Mouse (Mus musculus) thymus, postnatal 36 days (tissue): ENCODE measurements at regions not wholly inside any gene's neighbourhood (a gene's known extent, or its start where the extent isn't known, plus 50 kb on each side); places are given as distances from the start of the nearest gene placed in this dataset.
A peak's percentile ranks its signal among the peaks of the same experiment; 100 is the strongest.

ENCODE experiments used
- DNase-seq, 2 experiments: peaks; one replicate each; pipeline ENCODE4 v3.0.0; 2022; ENCODE audit warnings: mixed read lengths in 2 of 2

DNA sequence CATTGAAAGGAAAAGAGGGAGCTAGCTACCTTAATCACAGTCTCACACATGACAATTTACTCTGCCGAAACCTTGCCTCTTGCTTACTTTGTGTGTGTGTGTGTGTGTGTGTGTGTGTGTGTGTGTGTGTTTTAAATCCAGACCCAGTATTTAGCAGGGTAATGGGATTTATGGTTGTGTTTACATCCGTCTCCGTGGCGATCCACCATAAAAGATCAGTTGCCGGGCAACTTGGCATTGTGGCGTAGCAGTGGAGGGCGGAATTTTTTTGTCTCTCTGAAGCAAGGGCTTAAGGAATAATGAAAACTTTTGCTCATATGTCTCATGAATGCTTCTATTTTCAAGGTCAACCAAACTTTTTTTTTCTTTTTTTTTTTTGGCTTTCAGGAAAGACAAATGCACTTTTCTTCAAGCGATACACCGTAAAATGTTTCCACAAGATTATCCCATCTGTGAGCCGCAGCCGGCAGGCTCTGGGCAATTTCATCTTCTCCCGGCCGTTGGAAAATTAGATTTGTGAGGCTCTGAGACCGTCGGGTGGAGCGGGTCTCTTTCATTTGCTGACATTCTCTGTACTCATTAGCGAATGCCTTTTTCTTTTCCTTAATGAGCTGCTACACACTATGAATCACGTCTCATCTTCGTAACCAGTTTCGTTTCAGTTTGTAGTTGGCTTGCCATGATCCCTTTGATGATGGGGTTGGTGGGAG lies 53.9 kb upstream of the Ptch1 start:
- no peak for DNase-seq

GRCm38 (mm10) chr13:63627894-63628287 lies 54.5 kb upstream of the Ptch1 start:
- no peak for DNase-seq

DNA sequence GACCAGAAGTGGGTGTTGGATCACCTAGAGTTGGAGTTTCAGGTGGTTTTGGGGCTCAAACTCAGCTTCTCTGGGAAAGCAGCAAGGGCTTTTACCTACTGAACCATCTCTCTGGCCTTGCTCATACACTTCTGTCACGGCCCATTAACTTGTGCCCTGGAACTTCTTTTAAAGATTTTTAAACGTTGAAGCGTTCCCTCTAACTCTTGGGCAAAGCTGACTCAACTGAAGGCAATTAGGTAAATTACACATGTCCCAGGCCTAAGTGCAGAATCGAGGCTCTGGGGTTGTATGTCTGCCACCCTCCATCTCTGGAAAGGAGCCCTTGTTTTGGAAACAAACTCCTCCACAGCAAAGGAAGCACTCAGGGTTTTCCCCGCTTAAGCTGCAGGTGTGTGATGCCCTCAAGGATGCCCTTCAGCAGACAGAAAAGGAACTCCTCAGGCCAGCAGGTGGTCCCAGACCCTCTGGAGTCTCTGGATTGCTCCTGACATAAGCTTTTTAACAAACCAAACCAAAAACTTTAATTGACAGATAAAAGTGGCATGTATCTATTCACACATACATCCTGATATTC lies 58.5 kb upstream of the Ptch1 start:
- DNase-seq = no peak

DNA sequence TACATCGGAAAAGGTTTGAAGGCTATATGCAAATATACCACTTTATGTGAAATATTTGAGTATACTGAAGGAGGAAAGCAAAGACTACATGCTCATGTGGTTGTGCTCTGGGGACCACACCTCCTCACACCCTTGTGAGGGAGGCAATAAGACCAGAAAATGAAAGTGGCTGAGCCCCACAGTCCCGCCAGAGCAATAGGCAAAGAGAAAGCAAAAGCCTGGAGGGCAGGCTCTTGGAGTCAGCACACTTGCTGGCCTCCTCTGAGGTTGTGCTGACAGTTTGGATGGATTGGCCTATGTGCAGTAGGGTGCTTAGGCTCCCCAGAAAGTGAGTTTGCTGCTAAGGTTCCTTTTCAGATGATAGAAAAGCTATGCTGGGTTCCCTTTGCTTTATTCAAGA lies 60.9 kb upstream of the Ptch1 start:
- no peak for DNase-seq

GRCm38 (mm10) chr13:63641649-63642226 lies 68.3 kb upstream of the Ptch1 start:
- DNase-seq = no peak

- DNase-seq = no peak
Measured at GRCm38 (mm10) chr13:63642617-63643016, 69.2 kb upstream of the Ptch1 start.

- no peak for DNase-seq
Measured at GRCm38 (mm10) chr13:63643394-63643793, 70.0 kb upstream of the Ptch1 start.

DNA sequence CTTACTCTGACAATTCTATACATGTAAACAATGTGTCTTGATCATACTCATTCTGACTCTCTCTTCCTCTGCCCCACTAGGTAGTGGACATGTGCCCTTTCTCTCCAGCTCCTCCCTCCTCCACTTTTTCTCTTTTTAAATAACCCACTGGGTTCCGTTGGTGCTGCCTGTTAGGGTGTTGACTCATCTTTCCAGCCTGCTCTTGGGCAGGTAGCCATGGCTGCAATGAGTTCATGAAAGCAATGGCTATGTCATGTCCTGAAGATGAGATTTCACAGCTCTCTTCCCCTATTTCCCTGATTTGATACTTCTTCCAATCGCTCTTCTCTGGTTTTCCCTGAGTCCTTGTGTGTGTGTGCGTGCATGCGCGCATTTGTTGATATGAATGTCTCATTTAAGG lies 70.9 kb upstream of the Ptch1 start:
- no peak for DNase-seq

GRCm38 (mm10) chr13:63649058-63649647 lies 75.8 kb upstream of the Ptch1 start:
- no peak for DNase-seq

DNA sequence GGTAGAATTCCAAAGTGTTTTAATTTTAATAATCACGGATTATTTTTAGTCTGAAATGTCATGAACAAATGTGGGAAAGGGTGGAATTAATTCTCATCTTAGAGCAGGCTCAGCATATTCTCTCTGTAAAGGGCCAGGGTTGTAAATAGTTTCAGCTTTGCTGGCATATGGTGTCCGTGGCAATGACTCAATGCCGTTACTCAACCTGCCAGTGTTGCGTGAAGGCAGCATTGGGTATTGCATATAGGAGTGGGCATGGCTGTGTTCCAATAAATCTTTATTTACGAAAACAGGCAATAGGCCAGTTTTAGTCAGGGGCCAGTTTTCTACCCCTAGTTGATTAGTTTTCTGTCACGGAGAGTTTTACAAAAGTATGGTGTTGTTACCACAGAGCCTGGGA lies 81.1 kb upstream of the Ptch1 start:
- no peak for DNase-seq

GRCm38 (mm10) chr13:63657115-63657514 lies 83.7 kb upstream of the Ptch1 start:
- no peak for DNase-seq

DNA sequence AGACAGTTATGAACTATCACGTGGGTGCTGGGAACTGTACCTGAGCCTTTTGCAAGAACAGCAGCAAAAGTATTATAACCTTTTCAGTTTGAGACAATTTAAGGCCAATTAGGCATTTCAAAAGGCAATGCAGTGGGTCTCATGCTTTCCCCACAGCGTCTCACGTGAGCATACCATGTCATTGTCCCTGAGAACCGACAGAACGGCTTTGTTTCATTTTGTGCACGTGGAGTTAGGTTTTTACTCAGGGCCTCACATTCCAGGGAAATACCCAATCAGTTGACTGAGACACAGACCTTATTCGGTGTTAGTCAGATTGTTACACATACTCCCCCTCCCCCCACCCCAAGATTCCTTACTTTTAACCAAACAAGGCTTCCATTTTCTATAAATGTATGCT lies 86.0 kb upstream of the Ptch1 start:
- DNase-seq = no peak

DNA sequence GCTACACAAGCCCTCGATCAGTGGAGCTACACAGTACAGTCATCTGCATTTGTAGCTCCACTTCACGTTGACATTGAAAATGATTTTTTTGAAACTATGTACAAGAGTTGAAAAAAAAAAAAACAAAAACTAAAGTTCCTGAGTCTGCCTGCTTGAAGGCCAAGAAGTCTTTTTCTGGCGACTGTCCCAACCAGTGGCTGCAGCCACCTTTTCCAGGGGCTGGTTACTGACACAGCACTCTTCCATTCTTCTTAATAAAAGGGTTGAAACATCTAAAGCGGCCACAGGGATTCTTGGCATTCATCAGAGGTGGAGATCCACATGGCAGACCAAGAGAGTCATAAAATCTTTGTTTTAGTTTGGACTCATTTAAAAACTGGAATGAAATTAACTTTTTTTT lies 87.0 kb upstream of the Ptch1 start:
- no peak for DNase-seq

- DNase-seq = no peak
Measured at GRCm38 (mm10) chr13:63668576-63668975, 95.2 kb upstream of the Ptch1 start.

- DNase-seq = no peak
Measured at GRCm38 (mm10) chr13:63669031-63669430, 95.6 kb upstream of the Ptch1 start.

DNA sequence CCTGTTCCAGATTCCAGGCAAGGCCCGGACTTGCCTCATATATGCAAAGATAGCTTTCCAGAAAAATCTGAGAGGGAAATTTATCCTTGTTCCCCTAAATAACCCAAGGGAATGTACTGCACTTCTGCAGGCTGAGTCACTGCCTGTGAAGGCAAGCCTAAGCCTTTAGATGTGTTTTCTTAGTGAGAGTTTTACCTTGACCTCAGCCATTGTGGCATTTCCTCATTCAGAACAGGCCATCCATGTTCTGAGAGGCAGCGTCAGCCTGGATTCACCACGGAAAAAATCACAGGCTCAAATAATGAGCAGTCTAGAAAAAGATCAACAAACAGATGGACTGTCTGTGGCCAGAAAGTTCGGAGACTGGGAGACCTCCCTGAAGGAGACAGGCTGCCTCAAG lies 99.0 kb upstream of the Ptch1 start:
- DNase-seq = no peak

GRCm38 (mm10) chr13:63677696-63678095 lies 104.3 kb upstream of the Ptch1 start:
- DNase-seq = no peak

- DNase-seq = no peak
Measured at GRCm38 (mm10) chr13:63678265-63679260, 105.2 kb upstream of the Ptch1 start.

- DNase-seq = no peak
Measured at GRCm38 (mm10) chr13:63682341-63682740, 108.9 kb upstream of the Ptch1 start.

GRCm38 (mm10) chr13:63691974-63692373 lies 118.6 kb upstream of the Ptch1 start:
- DNase-seq = no peak

DNA sequence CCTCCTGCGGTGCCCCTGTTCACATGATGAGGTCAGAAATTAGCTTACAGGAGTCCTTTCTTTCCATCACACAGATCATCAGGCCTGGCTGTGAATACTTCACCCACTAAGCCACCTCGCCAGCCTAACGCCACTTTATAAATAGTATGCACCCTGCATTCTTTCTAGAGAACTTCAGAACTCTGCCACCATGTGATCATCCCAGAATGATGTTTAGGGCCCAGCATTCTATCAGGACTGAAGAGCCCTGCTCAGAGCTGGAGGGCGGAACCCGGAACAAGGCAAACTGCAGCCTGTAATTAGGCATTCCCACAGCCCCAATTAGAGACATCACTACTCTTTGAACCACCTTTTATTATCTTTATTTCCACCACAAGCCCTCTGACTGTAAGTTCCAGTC lies 120.2 kb upstream of the Ptch1 start:
- DNase-seq = no peak

DNA sequence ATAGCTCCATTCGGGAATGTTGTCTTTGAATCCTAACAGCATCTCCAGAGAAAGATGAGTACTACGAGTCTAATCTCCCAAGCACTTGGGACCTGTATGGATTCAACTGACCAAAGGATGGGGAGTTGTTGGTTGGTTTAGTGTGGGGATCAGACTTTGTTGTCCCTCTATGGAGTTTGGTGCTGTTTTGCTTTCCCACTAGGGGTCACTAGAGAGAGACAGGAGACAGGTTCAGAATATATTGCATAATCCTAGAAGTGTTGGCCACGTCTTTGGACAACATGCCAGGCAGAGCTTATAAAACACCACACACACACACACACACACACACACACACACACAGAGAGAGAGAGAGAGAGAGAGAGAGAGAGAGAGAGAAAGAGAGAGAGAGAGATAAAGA lies 118.6 kb upstream of the Ercc6l2 start:
- DNase-seq = peak in 1 of 2 experiments; percentile 14

- DNase-seq = no peak
Measured at GRCm38 (mm10) chr13:63699624-63700023, 115.4 kb upstream of the Ercc6l2 start.
